Mouse (Mus musculus) forebrain, embryonic 12.5 days (tissue): ENCODE results near the gene Cldn34d. TPM values are rescaled to one million over a fixed set of nuclear protein-coding genes. Genes with fewer than 3 reads are reported as not detected.

Experiments used
- ATAC-seq: fragments of 200-750 bp; cut with Nextera tagmentation; 2 replicates; pipeline ENCODE4 v1.8.0; 2017; ENCODE audit warnings: moderate TSS enrichment; ENCODE audit not compliant: low FRiP score
- H3K27ac ChIP-seq: fragments of 300-500 bp; sonication (generic); 2 replicates; pipeline ENCODE4 v1.5.1; 2016; ENCODE audit warnings: mild to moderate bottlenecking
- H3K27me3 ChIP-seq: fragments of 300-500 bp; sonication (generic); 2 replicates; pipeline ENCODE4 v1.6.1; 2016; ENCODE audit warnings: mild to moderate bottlenecking
- H3K36me3 ChIP-seq: fragments of 300-500 bp; sonication (generic); replicated peaks from 2 replicates; pipeline ENCODE4 v1.6.1; 2016; ENCODE audit warnings: mild to moderate bottlenecking
- H3K4me1 ChIP-seq: fragments of 300-500 bp; sonication (generic); 2 replicates; pipeline ENCODE4 v1.6.1; 2016
- H3K4me2 ChIP-seq: fragments of 300-500 bp; sonication (generic); 2 replicates; pipeline ENCODE4 v1.6.1; 2016; ENCODE audit warnings: mild to moderate bottlenecking, moderate library complexity
- H3K4me3 ChIP-seq: fragments of 300-500 bp; sonication (generic); replicated peaks from 2 replicates; pipeline ENCODE4 v1.5.1; 2016; ENCODE audit warnings: mild to moderate bottlenecking
- H3K9ac ChIP-seq: fragments of 300-500 bp; sonication (generic); 2 replicates; pipeline ENCODE4 v1.6.1; 2016; ENCODE audit warnings: mild to moderate bottlenecking
- H3K9me3 ChIP-seq: fragments of 300-500 bp; sonication (generic); 2 replicates; pipeline ENCODE4 v1.6.1; 2016
- WGBS: fragments of 180-500 bp; shearing (Covaris S2); methylation state at CpG from one replicate; pipeline ENCODE4 v1.1.7; 2016; 5-methylcytosine and 5-hydroxymethylcytosine counted together
- polyA plus RNA-seq: library from polyadenylated mRNA; unstranded; fragments of >200 nt; fragmentation: Nextera tagmentation; extraction: Ambion mirVana; gene quantifications from 2 replicates; pipeline ENCODE4 v1.2.1, GENCODE M21; 2016

Gene Cldn34d
- not detected in 2 replicates for polyA plus RNA-seq

GRCm38 (mm10) chrX:76602824-76603223, at the start of gene Cldn34d:
Cldn34d (minus strand) TSS chrX:76602924.
- H3K27me3 ChIP-seq = no peaks in the 10 kb centered on the region
- no peak for ATAC-seq
- no peak within 1 kb of the TSS for H3K9ac ChIP-seq
- no peak within 1 kb of the TSS for H3K4me2 ChIP-seq
- WGBS = 88% methylated on average over 1 of the region's 1 CpGs
- no peaks in the 10 kb centered on the region for H3K4me1 ChIP-seq
- H3K4me3 ChIP-seq = no peak within 1 kb of the TSS
- H3K9me3 ChIP-seq = peaks cover 4% of the 10 kb centered on the region
- no peaks in the 10 kb centered on the region for H3K36me3 ChIP-seq
- no peak within 1 kb of the TSS for H3K27ac ChIP-seq

GRCm38 (mm10) chrX:76598459-76599206, 4.1 kb downstream of the Cldn34d start:
- no peaks in the 10 kb centered on the region for H3K4me1 ChIP-seq
- peak; percentile 100 for ATAC-seq
- WGBS = 52% methylated on average over 6 of the region's 6 CpGs
- no peak overlapping the region for H3K9ac ChIP-seq
- H3K27ac ChIP-seq = no peak overlapping the region
- no peaks in the 10 kb centered on the region for H3K27me3 ChIP-seq
- peaks cover 4% of the 10 kb centered on the region for H3K9me3 ChIP-seq
- H3K4me2 ChIP-seq = no peak overlapping the region
- no peaks in the 10 kb centered on the region for H3K36me3 ChIP-seq
- H3K4me3 ChIP-seq = no peak overlapping the region

Other genes starting within 250 kb of the Cldn34d start
- gene Cldn34b4, start 209.6 kb downstream of the Cldn34d start, polyA plus RNA-seq = not detected in 2 replicates